26 mouse cellular contexts compared by ENCODE assay signal in genomic region chr13:63326015-63326414, GRCm38 (mm10).
DNase-seq lines count a peak whose midpoint lies in the region; ATAC-seq and TF ChIP-seq lines count a peak whose summit lies in the region.
"Had no signal": no experiment of that assay in that cellular context is flagged by ENCODE, and none has a peak within 500 bp of the region (broad histone marks: within the 10 kb centered on the region; RNA-seq: fewer than 3 reads in every experiment).

No protein-coding gene starts in this region.

- no peak for TF ChIP-seq CTCF in liver, embryonic 14.5 days (IDR thresholded peaks at IDR 0.05; ENCODE audit: low read depth)
- no peak for TF ChIP-seq CTCF in liver, postnatal 0 days (IDR thresholded peaks at IDR 0.05; ENCODE audit: low read depth)

- no peak for TF ChIP-seq EP300 in liver, embryonic 14.5 days (IDR thresholded peaks at IDR 0.05; ENCODE audit: low read depth)
- TF ChIP-seq EP300 in liver, postnatal 0 days (IDR thresholded peaks at IDR 0.05; ENCODE audit: low read depth), result peak; percentile 17; the same call in 1 of the 2 replicates

- peaks cover 38% of the 10 kb centered on the region for H3K4me1 ChIP-seq in heart, embryonic 13.5 days
- H3K4me1 ChIP-seq in liver, embryonic 12.5 days, result peaks cover 27% of the 10 kb centered on the region
- peaks cover 6 to 25% of the 10 kb centered on the region in 2 experiments for H3K4me1 ChIP-seq in liver, embryonic 14.5 days (replicated peaks; ENCODE audit: control insufficient read depth in 2 of 2, insufficient read depth in 2 of 2, low read length in 1 of 2)
- peaks cover 23% of the 10 kb centered on the region for H3K4me1 ChIP-seq in liver, postnatal 0 days (ENCODE audit: insufficient read depth)
- peaks cover 60% of the 10 kb centered on the region for H3K4me1 ChIP-seq in forebrain, embryonic 10.5 days

- H3K4me3 ChIP-seq in heart, embryonic 13.5 days, result no peak overlapping the region
- no peak overlapping the region for H3K4me3 ChIP-seq in liver, embryonic 12.5 days
- no peak overlapping the region for H3K4me3 ChIP-seq in liver, embryonic 14.5 days (ENCODE audit: insufficient read depth in 1 of 2, low read depth in 2 of 2, low read length in 2 of 2)
- H3K4me3 ChIP-seq in liver, postnatal 0 days (ENCODE audit: low read depth, low read length), result no peak overlapping the region
- H3K4me3 ChIP-seq in forebrain, embryonic 10.5 days, result no peak overlapping the region
- H3K4me3 ChIP-seq: embryonic facial prominence, embryonic 12.5 days; embryonic facial prominence, embryonic 15.5 days; forebrain, embryonic 12.5 days; forebrain, embryonic 15.5 days; heart, embryonic 15.5 days; hindbrain, embryonic 10.5 days; hindbrain, embryonic 13.5 days had no signal

- no peaks in the 10 kb centered on the region for H3K27me3 ChIP-seq in heart, embryonic 13.5 days (replicated peaks)
- H3K27me3 ChIP-seq in liver, embryonic 12.5 days (replicated peaks), result no peaks in the 10 kb centered on the region
- no peaks in the 10 kb centered on the region for H3K27me3 ChIP-seq in liver, embryonic 14.5 days (ENCODE audit: control insufficient read depth, insufficient read depth, low read length)
- H3K27me3 ChIP-seq in liver, postnatal 0 days (ENCODE audit: insufficient read depth, low read length), result no peaks in the 10 kb centered on the region
- peaks cover 22% of the 10 kb centered on the region for H3K27me3 ChIP-seq in forebrain, embryonic 10.5 days (ENCODE audit: poor library complexity, severe bottlenecking)
- H3K27me3 ChIP-seq: CH12.LX; embryonic facial prominence, embryonic 12.5 days; embryonic facial prominence, embryonic 15.5 days; forebrain, embryonic 15.5 days; heart, embryonic 15.5 days; Patski had no signal

- 0 out of 2 replicates have a peak, but pooled peaks cover 6% of the 10 kb centered on the region for H3K36me3 ChIP-seq in heart, embryonic 13.5 days
- peaks cover 9% of the 10 kb centered on the region for H3K36me3 ChIP-seq in liver, embryonic 12.5 days
- no peaks in the 10 kb centered on the region for H3K36me3 ChIP-seq in liver, embryonic 14.5 days (replicated peaks; ENCODE audit: control insufficient read depth, insufficient read depth, low read depth)
- H3K36me3 ChIP-seq in liver, postnatal 0 days (replicated peaks; ENCODE audit: insufficient read depth, low read length), result no peaks in the 10 kb centered on the region; the same call in 1 of the 2 replicates
- H3K36me3 ChIP-seq in forebrain, embryonic 10.5 days (replicated peaks), result peaks cover 4% of the 10 kb centered on the region; the same call in 1 of the 2 replicates
- H3K36me3 ChIP-seq: embryonic facial prominence, embryonic 12.5 days; embryonic facial prominence, embryonic 15.5 days; forebrain, embryonic 15.5 days; heart, embryonic 15.5 days had no signal

- no peak overlapping the region for H3K4me2 ChIP-seq in heart, embryonic 13.5 days
- no peak overlapping the region for H3K4me2 ChIP-seq in liver, embryonic 12.5 days
- H3K4me2 ChIP-seq in liver, embryonic 14.5 days (ENCODE audit: low read depth), result no peak overlapping the region
- no peak overlapping the region for H3K4me2 ChIP-seq in liver, postnatal 0 days (ENCODE audit: low read depth, low read length)
- H3K4me2 ChIP-seq: embryonic facial prominence, embryonic 12.5 days; embryonic facial prominence, embryonic 15.5 days; forebrain, embryonic 12.5 days; forebrain, embryonic 15.5 days; heart, embryonic 15.5 days; hindbrain, embryonic 13.5 days had no signal

- H3K9ac ChIP-seq in heart, embryonic 13.5 days, result no peak overlapping the region
- no peak overlapping the region for H3K9ac ChIP-seq in liver, embryonic 12.5 days
- H3K9ac ChIP-seq in liver, embryonic 14.5 days (replicated peaks), result no peak overlapping the region
- H3K9ac ChIP-seq in liver, postnatal 0 days (replicated peaks), result no peak overlapping the region
- H3K9ac ChIP-seq: embryonic facial prominence, embryonic 12.5 days; embryonic facial prominence, embryonic 15.5 days; forebrain, embryonic 12.5 days; forebrain, embryonic 15.5 days; heart, embryonic 15.5 days; hindbrain, embryonic 13.5 days had no signal

- ATAC-seq in heart, embryonic 13.5 days (ENCODE audit: extremely low read depth, insufficient number of reproducible peaks, low FRiP score, low TSS enrichment), result no peak
- ATAC-seq in liver, embryonic 12.5 days, result peak; percentile 49; the same call in 1 of the 2 replicates
- peak; percentile 19; the same call in 1 of the 2 replicates for ATAC-seq in liver, embryonic 14.5 days (ENCODE audit: insufficient read depth)
- ATAC-seq in liver, postnatal 0 days, result peak; percentile 86
- ATAC-seq: forebrain, embryonic 15.5 days; hindbrain, embryonic 16.5 days; Patski had no signal

- DNase-seq in heart, adult 18-20 months, result no peak
- no peak for DNase-seq in liver
- no peak for DNase-seq in liver, embryonic 14.5 days (ENCODE audit: low read depth in 3 of 3, low spot score in 3 of 3)
- DNase-seq in liver, postnatal 0 days, result no peak
- no peak for DNase-seq in forebrain, embryonic 10.5 days (ENCODE audit: extremely low spot score, low spot score)
- DNase-seq: adrenal gland, postnatal 10 days; adrenal gland, postnatal 36 days; B cell, adult 2 months; cerebellum, adult 18-20 months; cerebellum, adult 9-10 months; cerebellum, postnatal 14 days; heart, postnatal 10 days; heart, postnatal 36 days had no signal

- H3K27ac ChIP-seq in heart, embryonic 13.5 days (replicated peaks), result 0 out of 2 replicates have a peak overlapping the region, but pooled peaks have one; percentile 76
- no peak overlapping the region for H3K27ac ChIP-seq in liver, embryonic 12.5 days
- no peak overlapping the region for H3K27ac ChIP-seq in liver, embryonic 14.5 days
- H3K27ac ChIP-seq in liver, postnatal 0 days (ENCODE audit: low read depth), result peak overlapping the region; percentile 44
- H3K27ac ChIP-seq in forebrain, embryonic 10.5 days, result no peak overlapping the region
- H3K27ac ChIP-seq: forebrain, embryonic 12.5 days; forebrain, embryonic 15.5 days; hindbrain, embryonic 13.5 days had no signal

- H3K9me3 ChIP-seq in heart, embryonic 13.5 days, result no peaks in the 10 kb centered on the region
- no peaks in the 10 kb centered on the region for H3K9me3 ChIP-seq in liver, embryonic 12.5 days (replicated peaks)
- no peaks in the 10 kb centered on the region for H3K9me3 ChIP-seq in liver, embryonic 14.5 days (ENCODE audit: control insufficient read depth, low read length)
- no peaks in the 10 kb centered on the region for H3K9me3 ChIP-seq in liver, postnatal 0 days (ENCODE audit: low read length)
- H3K9me3 ChIP-seq in forebrain, embryonic 10.5 days, result no peaks in the 10 kb centered on the region
- H3K9me3 ChIP-seq: embryonic facial prominence, embryonic 12.5 days; embryonic facial prominence, embryonic 15.5 days; forebrain, embryonic 12.5 days; forebrain, embryonic 15.5 days; G1E; heart, embryonic 15.5 days; hindbrain, embryonic 10.5 days; hindbrain, embryonic 13.5 days had no signal

- 72% methylated on average over 2 of the region's 2 CpGs for WGBS in heart, embryonic 13.5 days
- 66% methylated on average over 2 of the region's 2 CpGs for WGBS in liver, embryonic 12.5 days (ENCODE audit: insufficient replicate concordance)
- WGBS in liver, embryonic 14.5 days (ENCODE audit: insufficient replicate concordance), result 44% methylated on average over 2 of the region's 2 CpGs
- 51% methylated on average over 2 of the region's 2 CpGs for WGBS in liver, postnatal 0 days (ENCODE audit: insufficient replicate concordance)
- 87% methylated on average over 2 of the region's 2 CpGs for WGBS in forebrain, embryonic 10.5 days

Comparison
In these comparisons a context has a peak if more than half of its experiments do, and no peak if none do; other contexts are left out.
1. H3K27ac ChIP-seq: peak in heart, embryonic 13.5 days (single experiment) and liver, postnatal 0 days (single experiment); none in liver, embryonic 12.5 days (single experiment), liver, embryonic 14.5 days (single experiment) and forebrain, embryonic 10.5 days (single experiment).